ENCODE assay signal across 10 mouse cellular contexts in the genomic region with DNA sequence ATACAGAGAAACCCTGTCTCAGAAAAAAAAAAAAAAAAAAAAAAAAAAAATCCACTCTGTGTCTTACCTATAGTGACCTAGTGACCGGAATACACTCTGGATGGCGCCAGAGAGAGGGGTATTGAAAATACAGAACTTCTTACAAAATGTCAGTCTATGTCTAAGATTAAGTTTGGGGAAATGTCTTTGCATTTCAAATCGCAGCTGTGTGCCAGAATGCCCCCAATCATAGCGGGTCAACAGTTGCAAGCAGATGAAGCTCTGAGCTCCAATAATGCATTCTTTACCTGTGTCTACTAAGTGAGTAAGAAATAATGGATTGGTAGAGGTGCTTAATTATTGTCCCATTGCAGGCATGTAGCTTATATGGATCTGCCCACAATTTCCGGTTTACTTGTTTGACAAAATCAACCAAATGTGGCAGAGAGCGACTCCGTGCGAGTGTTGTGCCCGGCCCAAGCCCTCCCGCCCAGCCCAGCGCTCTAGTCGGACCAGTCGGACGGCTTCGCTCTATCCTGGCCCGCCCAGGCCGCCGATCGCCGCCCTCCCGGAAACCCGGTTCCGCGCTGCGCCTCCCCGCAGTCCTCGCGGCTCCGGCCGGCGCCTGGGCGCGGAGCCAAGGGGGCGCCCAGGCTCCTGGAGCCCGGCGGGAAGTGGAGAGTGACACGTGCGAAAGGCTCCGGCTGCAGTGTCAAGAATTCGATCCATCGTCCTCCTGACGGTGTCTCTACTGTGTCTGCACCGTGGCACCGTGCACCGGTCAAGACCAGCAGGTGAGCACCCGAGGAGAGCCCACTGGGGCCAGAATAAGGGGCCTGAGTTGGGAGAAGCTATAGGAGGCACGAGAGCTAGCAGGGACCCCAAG. TPM values are rescaled to one million over a fixed set of nuclear protein-coding genes. Genes with fewer than 3 reads are reported as not detected.
DNase-seq lines count a peak whose midpoint lies in the region; ATAC-seq and TF ChIP-seq lines count a peak whose summit lies in the region.
"Had no signal": no experiment of that assay in that cellular context is flagged by ENCODE, and none has a peak within 500 bp of the region (broad histone marks: within the 10 kb centered on the region; RNA-seq: fewer than 3 reads in every experiment).

Gene Psd4 (plus strand): TSS at position 551 of the 865 bp plus-strand sequence.

- no peak for ATAC-seq in cerebellum, adult (ENCODE audit: insufficient number of reproducible peaks, low FRiP score, low TSS enrichment)
- peak; percentile 94 for ATAC-seq in intestine, embryonic 14.5 days (replicated peaks; ENCODE audit: low FRiP score, low TSS enrichment, low read depth)
- peak; percentile 94 for ATAC-seq in liver, embryonic 14.5 days (ENCODE audit: insufficient read depth)

- peak within 1 kb of the TSS; percentile 59 for H3K4me2 ChIP-seq in intestine, embryonic 14.5 days (ENCODE audit: low read length)
- peak within 1 kb of the TSS; percentile 77 for H3K4me2 ChIP-seq in liver, embryonic 14.5 days (ENCODE audit: low read depth)

- peak; percentile 19; the same call in 1 of the 2 replicates for TF ChIP-seq CTCF in liver, embryonic 14.5 days (IDR thresholded peaks at IDR 0.05; ENCODE audit: low read depth)

- H3K9ac ChIP-seq in intestine, embryonic 14.5 days (ENCODE audit: low read length), result peak within 1 kb of the TSS; percentile 30; the same call in 1 of the 2 replicates
- peak within 1 kb of the TSS; percentile 19 for H3K9ac ChIP-seq in liver, embryonic 14.5 days (replicated peaks)

- 3% methylated on average over 47 of the region's 47 CpGs for WGBS in intestine, embryonic 14.5 days
- 1% methylated on average over 47 of the region's 47 CpGs for WGBS in liver, embryonic 14.5 days (ENCODE audit: insufficient replicate concordance)

- H3K36me3 ChIP-seq in intestine, embryonic 14.5 days (ENCODE audit: control insufficient read depth, insufficient read depth, low read length), result no peaks in the 10 kb centered on the region
- H3K36me3 ChIP-seq in liver, embryonic 14.5 days (replicated peaks; ENCODE audit: control insufficient read depth, insufficient read depth, low read depth), result no peaks in the 10 kb centered on the region

- peak; percentile 8 to 9 for DNase-seq in cerebellum, postnatal 36 days
- peak; percentile 45 for DNase-seq in c-Kit-positive CD71-positive TER-119-negative erythroid progenitor cells, embryonic 14.5 days (ENCODE audit: low read depth)
- peak; percentile 31 for DNase-seq in gastrocnemius, postnatal 25 days
- peak; percentile 82 for DNase-seq in intestine, embryonic 14.5 days (ENCODE audit: low spot score)
- no peak for DNase-seq in liver, embryonic 14.5 days (ENCODE audit: low read depth in 3 of 3, low spot score in 3 of 3)
- DNase-seq in natural killer cell, adult 2 months (ENCODE audit: low spot score in 2 of 2), result peak; percentile 63 to 65
- DNase-seq in testis, postnatal 10 days (ENCODE audit: low spot score), result peak; percentile 58

- H3K4me3 ChIP-seq in intestine, embryonic 14.5 days (ENCODE audit: low read depth, low read length), result peak within 1 kb of the TSS; percentile 32
- peak within 1 kb of the TSS; percentile 46 to 59 for H3K4me3 ChIP-seq in liver, embryonic 14.5 days (ENCODE audit: insufficient read depth in 1 of 2, low read depth in 2 of 2, low read length in 2 of 2)
- H3K4me3 ChIP-seq: myocyte had no signal

- 0 out of 2 replicates have a peak, but pooled peaks cover 2% of the 10 kb centered on the region for H3K27me3 ChIP-seq in intestine, embryonic 14.5 days (replicated peaks; ENCODE audit: control insufficient read depth, insufficient read depth, low read length)
- no peaks in the 10 kb centered on the region for H3K27me3 ChIP-seq in liver, embryonic 14.5 days (ENCODE audit: control insufficient read depth, insufficient read depth, low read length)

- no peak within 1 kb of the TSS for H3K27ac ChIP-seq in intestine, embryonic 14.5 days (ENCODE audit: low read depth)
- H3K27ac ChIP-seq in liver, embryonic 14.5 days, result no peak within 1 kb of the TSS

- peaks cover 6% of the 10 kb centered on the region; the same call in 1 of the 2 replicates for H3K4me1 ChIP-seq in intestine, embryonic 14.5 days (replicated peaks; ENCODE audit: control insufficient read depth, insufficient read depth, low read length)
- peaks cover 3 to 7% of the 10 kb centered on the region in 2 experiments; a peak in 2 of 4 replicates for H3K4me1 ChIP-seq in liver, embryonic 14.5 days (replicated peaks; ENCODE audit: control insufficient read depth in 2 of 2, insufficient read depth in 2 of 2, low read length in 1 of 2)

- H3K9me3 ChIP-seq in intestine, embryonic 14.5 days (ENCODE audit: control insufficient read depth, low read length), result no peaks in the 10 kb centered on the region
- H3K9me3 ChIP-seq in liver, embryonic 14.5 days (ENCODE audit: control insufficient read depth, low read length), result no peaks in the 10 kb centered on the region

- no peak for TF ChIP-seq EP300 in liver, embryonic 14.5 days (IDR thresholded peaks at IDR 0.05; ENCODE audit: low read depth)

RNA-seq across cellular contexts. Expression of gene Psd4, which starts in this region (rescaled TPM):
- under 1 TPM; 0.13 to 0.49 TPM for total RNA-seq in gastrocnemius, postnatal 25 days (2021)
- 4.5 and 7.0 TPM in 2 replicates for polyA plus RNA-seq in intestine, embryonic 14.5 days (2014; fragmentation: Nextera tagmentation; extraction: Ambion mirVana)
- 5.8 and 7.5 TPM in 2 replicates for polyA plus RNA-seq in liver, embryonic 14.5 days (2012; rRNA removed)
- polyA plus RNA-seq in liver, embryonic 14.5 days (2014; fragmentation: Nextera tagmentation; extraction: Ambion mirVana), result 5.0 and 6.0 TPM in 2 replicates
- total RNA-seq: MEL had no signal
- polyA plus RNA-seq: myocyte had no signal

Comparison
In these comparisons a context has a peak if more than half of its experiments do, and no peak if none do; other contexts are left out.
1. Peak in DNase-seq in gastrocnemius, postnatal 25 days; RNA of the gene not detected or under 1 TPM.
2. DNase-seq: peak in cerebellum, postnatal 36 days (2 of 2), c-Kit-positive CD71-positive TER-119-negative erythroid progenitor cells, embryonic 14.5 days (single experiment), intestine, embryonic 14.5 days (single experiment), natural killer cell, adult 2 months (2 of 2) and testis, postnatal 10 days (single experiment); none in liver, embryonic 14.5 days (0 of 3).